Mouse (Mus musculus) left cerebral cortex, postnatal 25 days (tissue): Measurements from ENCODE around the gene Sdc3. TPM values are rescaled to one million over a fixed set of nuclear protein-coding genes. Genes with fewer than 3 reads are reported as not detected.
A peak's percentile ranks its signal among the peaks of the same experiment; 100 is the strongest.

ENCODE experiments used
- DNase-seq, 2 experiments: peaks; one replicate each; pipeline ENCODE4 v3.0.0; 2022; ENCODE audit warnings: low spot score in 2 of 2, mixed read lengths in 1 of 2
- intact Hi-C: fragments of 180-260 bp; cut with DNase I; formaldehyde crosslinking; loops from one replicate; pipeline ENCODE4 v1.15.1; 2025
- total RNA-seq, 2 experiments: library from RNA; stranded (reverse); gene quantifications; 2 replicates each; pipeline ENCODE4 v1.2.3; 2021

The Sdc3 gene
- total RNA-seq, 2 experiments from 2014 or later = 167 to 181 TPM

DNA sequence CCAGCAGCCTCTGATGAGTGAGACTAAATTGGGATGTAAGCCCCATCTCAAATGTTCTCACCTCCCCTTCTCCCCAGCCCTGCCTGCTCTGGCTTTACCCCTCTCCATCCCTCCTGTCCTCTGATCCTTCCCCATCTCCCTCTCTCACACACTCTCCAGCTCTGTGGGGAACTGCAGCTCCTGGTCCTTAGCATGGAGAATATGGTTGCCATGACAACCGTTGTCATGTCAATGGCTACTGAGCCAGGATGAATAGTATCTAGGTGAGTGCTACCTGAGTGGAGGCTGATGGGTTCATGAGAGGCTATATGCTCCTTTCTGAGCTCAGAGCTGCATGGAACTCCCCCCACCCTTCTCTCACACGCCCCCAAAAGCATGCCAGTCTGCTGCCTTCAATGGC lies 21.6 kb downstream of the Sdc3 start:
- DNase-seq = peak; percentile 65 to 76
- intact Hi-C loops = no loop called here

DNA sequence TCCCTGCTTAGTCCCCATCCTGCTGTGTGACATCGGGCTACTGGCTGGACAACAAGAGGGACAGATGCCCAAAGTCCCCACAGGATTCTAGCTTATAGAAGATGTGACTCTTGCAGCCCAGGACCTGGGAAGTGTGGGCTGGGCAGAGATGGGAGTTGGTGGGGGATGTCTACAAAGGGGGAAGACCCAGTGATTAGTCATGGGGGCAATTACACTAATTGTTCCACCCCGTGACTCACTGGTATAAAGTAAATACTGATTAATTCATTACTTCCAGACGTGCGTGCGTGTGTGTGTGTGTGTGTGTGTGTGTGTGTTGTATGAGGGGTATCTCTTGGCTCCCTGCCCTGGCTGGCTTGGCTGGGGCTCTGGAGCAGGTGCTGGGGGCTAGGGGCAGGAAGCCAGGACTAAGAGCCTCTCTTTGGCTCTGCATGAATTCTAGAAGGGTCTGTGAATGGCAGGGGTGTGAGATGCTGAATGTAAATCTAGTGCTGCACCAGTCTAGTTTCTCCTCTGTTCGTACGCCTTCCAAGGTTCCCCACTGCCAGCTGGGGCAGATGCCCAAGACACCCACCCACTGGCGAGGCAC lies 22.5 kb downstream of the Sdc3 start:
- intact Hi-C loops = no loop called here
- DNase-seq = peak in 1 of 2 experiments; percentile 52

DNA sequence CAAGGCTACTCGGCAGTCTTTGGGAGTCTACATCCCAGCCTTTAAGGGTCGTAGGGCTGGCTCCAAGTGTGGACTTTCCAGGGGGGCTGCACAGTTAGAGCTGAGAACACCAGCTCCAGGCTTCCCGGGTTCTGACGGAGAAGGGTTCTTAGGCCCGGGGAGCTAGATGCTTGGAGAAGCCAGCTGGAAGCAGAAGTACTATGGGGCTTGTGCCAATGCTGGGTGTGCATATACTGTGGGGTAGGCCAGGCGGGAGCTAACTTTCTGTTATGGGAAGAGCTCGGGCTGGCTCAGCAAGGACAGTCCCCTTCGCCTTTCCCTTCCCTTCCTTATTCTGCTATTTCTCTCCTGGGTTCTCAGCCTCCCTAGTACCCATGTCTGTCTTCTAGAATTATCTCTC lies 23.5 kb downstream of the Sdc3 start:
- DNase-seq = peak in 1 of 2 experiments; percentile 48
- intact Hi-C loops = no loop called here

DNA sequence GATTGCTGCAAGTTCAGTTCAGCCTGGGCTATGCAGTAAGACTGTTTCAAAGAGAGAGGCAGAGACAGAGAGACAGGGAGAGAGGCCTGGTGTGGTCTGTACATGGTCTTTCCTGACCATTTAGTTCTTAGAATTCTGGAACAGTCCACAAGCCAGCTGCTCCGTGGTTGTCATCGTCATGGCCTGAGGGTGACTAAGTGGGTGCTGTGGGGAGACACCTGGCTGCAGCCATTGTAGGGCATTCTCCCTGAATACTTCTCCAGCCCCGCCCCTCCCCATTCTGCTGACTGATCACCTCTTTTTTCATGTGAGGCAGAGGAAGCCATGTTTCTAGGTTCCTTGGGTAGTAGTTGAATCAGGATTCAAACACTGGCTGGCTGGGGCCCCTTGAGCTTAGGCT lies 27.5 kb downstream of the Sdc3 start:
- intact Hi-C loops = no loop called here
- no peak for DNase-seq

DNA sequence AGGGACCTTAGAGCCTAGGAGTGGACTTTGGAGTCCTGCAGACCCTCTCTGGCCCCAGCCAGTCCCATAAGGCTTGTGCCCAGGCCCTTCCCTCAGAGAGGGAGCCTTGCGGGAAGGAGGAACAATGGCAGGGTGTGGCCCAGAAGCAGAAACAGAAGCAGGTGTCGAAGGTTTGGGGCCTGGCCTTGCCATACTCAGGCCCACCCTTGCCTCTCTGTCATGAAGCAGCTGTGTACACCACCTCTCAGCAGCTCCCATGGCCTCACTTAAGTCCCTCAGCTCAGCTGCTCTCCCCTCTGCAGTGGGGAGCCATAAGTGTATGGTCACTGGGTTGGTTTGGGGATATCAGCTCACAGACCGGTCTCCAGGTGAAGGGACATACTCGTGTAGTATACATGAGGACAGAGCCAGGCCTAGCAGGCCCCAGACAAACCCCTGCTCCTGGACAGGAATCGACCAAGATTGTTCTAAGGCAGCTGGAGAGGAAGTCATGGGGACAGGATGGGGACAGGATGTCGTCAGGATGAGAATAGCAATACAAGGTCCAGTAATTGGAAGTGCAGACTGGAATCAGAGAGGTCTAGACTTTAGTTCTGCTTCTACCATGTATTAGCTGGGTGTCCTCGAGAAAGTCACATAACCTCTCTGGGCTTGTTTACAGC lies 28.4 kb downstream of the Sdc3 start:
- no peak for DNase-seq
- intact Hi-C loops = no loop called here

DNA sequence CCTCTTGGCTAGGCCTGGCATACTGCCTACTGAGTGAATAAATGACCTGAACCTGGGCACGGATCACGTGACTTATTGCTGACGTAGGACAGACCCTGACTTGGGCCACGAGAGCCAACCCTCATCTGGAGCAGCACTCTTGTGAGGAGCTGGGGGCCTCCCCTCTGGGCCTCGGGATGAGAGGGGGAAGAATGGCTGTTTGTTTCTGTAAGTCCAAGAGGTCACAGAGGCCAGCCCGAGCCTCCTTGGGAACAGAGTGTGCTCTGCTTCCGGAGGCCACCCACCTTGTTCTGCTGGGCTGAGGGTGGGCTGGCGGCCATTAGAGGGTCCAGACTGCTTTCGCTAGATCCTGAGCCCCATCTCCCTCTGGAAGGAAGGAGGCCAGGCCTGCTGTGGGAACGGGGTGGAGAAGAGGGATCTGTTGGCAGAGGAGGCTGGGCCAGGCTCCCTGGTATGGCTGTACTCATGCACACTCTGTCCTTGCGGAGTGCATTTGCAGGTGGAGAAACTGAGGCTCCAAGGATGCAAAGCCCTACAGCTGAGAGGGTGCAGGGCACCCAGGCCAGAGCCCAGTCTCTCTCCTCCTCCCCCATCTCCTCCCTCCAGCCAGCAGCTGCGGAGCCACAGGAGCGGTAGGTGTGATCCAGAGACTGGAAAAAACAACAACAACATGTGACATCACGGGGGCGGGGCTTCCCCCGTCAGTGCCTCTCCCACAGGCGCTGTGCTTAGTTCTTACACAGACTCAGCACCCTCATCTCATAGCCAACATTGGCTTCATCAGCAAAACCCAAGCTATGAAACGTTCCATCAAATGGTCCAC lies 36.7 kb downstream of the Sdc3 start:
- intact Hi-C loops = no loop called here
- peak; percentile 51 to 62 for DNase-seq

DNA sequence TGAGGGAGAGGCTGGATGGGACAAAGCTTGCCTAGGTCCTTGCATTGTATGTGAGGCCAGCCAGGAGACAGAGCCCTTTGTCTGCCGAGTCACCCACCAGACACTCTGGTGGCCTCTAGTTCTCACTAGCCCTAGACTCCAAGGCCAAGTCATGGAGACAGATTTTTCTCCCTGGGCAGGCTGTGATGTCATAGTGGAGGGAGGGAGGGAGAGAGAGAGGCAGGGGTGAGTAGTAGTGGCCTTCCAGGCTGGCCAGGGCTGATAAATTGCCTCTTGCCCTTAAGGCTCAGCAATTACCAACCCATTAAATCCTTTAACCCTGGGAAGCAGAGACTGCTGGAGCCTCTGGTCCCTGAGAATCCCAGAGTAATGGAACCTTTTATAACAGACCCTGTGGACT lies 41.8 kb downstream of the Sdc3 start:
- DNase-seq = no peak
- intact Hi-C loops = no loop called here

DNA sequence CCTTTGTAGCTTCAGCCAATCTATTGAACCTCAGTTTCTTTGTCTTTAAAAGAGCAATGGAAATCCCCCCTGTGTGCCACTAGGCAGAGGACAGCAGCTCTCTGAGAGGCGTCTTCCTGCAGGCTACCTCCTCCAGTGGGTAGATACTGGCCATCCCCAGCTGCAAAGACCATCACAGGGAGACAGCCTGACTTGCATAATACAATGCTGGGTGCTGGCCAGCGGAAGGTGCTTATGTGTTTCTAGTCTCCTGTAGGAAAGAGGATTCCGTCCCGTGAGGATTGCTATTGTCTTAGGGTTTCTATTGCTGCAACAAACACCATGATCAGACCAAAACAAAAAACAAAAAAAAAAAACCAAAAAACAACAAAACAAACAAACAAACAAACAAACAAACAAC lies 43.2 kb downstream of the Sdc3 start:
- intact Hi-C loops = no loop called here
- no peak for DNase-seq

DNA sequence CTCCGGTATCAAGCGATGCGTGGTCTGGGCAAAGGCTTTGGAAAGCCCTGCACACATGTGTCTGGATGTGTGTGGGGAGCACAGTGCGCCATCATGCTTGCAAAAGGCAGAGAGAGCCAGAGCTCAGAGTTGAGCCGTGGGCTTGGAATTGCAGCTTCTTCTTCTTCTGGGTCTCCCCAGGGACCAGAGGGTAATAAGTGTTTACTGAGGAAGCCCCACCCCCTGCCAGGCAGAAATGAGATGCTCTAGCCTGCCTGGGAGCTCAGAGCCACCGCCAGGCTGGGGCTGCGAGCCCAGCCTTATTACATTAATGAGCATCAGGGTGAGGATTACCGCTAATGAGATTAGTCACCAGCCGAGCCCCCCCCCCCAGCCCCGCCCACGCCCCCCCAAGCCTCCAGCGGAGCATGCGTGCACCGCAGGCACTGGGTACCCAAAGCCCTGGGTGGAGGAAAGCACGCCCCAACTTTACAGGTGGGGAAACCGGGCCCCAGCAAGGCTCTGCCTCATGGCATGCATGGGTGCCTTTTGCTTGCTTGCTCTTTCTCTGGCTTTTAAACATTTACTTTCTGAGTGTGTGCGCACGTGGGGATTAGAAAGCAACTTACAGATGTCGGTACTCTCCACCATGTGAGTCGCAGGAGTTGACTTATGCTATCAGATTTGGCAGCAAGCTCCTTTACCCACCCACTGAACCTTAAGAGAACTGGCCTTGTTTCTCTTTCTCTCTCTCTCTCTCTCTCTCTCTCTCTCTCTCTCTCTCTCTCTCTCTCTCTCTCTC lies 44.1 kb downstream of the Sdc3 start:
- DNase-seq = no peak
- intact Hi-C loops = no loop called here

DNA sequence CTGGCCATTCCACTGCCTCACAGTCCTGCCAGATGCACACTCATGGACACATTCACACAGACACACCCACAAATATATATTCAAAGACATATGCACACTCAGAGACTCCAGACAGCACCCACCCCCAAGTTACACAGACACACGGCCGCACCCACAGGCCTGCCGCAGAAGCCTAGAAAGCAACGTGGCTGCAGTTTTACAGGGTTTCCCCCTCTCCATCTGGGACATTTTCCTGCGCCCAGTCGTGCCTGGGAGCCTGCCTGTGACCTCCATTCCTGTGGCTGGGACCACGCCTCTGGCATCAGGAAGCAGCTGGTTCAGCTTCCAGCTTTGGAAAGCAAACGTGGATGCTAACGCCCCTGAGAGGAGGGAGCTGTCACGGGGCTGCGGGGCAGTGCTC lies 46.2 kb downstream of the Sdc3 start:
- DNase-seq = peak in 1 of 2 experiments; percentile 72
- intact Hi-C loops = no loop called here

DNA sequence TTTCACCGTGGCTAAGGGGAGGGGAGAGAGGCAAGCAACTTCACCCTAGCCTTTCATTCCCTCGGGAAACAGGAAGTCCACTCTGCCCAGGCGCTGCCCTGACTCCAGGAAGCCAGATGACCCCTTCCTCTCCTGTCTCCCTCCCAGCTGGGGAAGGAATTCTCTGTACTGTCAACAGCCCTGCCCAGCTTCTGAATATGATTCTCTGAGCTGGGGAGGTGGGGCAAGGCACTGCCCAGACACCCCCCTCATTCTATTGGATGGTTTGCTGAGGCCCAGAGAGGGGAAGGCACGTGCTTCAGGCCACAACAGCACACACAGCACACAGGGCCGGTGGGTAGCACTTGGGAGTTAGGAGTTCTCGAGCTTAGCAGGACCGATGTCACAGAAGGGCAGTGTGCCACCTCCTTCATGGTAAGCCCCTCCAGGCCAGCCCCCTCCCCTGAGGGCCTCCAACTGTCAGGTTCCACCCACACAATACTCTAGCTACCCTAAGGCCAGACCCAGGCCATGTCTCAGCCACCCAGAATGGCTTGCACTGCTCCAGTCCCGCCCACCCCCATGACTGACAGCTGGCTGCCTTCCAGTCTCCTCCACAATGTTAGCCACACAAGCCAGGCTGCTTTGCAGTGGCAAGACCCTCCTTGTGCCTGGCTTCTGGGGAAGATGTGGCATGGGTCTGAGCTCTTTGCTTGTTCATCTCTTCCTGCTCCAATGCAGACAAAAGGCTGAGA lies 48.9 kb downstream of the Sdc3 start:
- intact Hi-C loops = no loop called here
- no peak for DNase-seq

DNA sequence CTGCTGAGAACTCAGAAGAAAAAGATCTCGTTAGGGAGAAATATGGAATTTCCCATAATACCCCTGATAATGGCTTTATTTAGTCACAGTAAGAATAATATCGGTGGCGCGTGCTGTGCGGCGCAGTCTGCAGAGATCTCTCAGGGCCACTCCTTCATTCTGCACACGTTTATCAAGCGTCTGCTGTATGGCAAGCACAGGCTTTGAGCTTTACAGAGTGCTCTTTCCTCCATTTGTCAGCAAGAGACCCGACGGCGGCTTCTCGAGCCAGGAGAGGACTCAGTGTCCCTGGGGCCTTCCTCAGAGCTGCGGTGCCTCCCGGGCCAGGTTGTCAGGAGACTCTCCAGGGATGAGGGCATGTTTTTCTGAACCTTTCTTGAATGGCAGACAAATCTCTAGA lies 56.5 kb downstream of the Sdc3 start:
- no peak for DNase-seq
- intact Hi-C loops = no loop called here

DNA sequence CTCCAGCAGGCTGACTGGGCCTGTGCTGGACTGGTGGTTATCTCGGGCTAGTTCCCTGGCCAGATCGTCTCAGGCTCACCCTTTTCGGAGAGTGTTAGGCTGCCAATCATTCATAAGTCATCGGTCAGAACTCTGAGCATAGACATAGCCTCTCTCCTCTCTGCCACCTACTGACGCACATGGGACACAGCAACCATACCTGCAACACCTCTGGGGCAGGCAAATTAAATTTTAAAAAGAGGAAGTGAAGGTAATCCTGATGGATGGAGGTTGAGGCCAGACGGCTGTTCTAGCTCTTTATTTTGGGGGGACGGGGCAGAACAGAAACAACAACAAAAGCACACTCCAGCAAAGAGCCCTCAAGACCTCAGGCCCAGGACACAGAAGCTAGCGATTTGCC lies 65.3 kb downstream of the Sdc3 start:
- intact Hi-C loops = no loop called here
- DNase-seq = no peak

DNA sequence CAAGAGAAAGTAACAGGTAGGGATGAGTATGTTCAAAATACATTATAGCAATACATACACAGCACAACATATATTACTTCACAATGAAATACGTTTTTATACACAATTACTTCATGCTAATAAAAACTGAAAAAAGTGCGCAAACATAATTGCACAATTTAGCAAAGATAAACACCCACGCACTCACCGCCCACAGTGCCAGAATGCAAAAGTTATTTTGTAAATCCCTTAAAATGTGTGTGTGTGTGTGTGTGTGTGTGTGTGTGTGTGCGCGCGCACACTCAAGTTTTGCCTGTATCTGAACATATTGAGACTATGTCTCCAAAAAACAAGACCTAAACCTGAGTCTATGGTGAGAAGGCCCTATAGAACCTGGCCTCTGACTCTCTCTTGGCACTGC lies 66.5 kb downstream of the Sdc3 start:
- intact Hi-C loops = no loop called here
- no peak for DNase-seq

DNA sequence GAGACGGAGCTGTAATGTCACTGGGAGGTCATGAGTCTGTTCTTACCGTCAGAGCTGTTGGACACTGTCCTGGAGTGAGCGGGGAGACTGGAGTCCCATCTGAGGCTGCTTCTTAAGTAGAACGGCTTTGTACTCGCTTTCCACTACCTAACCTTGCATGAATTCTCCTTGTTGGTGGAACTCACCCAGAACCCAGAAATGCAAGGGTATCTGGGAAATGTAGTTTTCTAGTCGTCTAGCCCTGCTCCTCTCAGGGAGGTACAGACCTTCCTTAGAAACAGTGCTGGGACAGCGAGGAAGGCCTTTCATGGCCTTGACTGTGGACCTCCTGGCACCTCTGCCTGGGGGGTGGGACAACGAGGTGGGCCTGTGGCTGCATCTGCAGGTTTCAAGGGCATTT lies 67.1 kb downstream of the Sdc3 start:
- intact Hi-C loops = no loop called here
- no peak for DNase-seq

DNA sequence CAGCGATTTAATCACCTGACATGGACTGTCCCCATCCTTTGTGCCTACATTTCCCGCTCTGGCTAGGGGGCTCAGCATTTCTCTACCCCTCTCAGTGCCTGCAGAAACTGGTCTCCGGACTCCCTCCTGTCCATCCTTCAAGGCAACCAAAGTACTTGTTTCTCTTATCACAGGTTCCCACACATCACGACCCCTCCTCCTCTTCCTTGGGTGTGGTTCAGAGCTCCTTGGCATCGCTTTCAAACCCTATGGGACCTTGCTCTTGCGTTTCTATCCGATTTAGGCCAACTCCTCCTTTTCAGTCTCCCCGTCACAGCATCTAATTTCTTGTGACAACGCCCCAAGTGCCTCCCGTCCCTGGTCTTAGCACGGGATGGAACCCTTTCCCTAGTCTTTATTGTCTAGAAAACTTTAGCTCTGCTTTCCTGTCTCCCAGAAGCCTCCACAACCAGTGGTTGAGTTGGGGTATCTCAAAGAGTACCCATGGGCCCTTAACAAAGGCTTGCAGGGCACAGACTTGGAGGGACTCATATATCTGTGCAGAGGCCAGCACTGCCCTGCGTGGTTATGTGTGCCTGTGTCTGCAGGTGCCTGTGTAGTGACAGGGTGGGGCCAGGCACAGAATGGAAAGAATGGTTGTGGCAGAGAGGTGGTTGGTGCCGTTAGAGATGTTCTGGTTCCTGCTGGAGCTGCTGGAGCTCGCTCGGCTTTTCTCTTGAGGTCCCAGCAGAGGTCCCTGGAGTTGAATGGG lies 68.7 kb downstream of the Sdc3 start:
- DNase-seq = no peak
- intact Hi-C loops = no loop called here

DNA sequence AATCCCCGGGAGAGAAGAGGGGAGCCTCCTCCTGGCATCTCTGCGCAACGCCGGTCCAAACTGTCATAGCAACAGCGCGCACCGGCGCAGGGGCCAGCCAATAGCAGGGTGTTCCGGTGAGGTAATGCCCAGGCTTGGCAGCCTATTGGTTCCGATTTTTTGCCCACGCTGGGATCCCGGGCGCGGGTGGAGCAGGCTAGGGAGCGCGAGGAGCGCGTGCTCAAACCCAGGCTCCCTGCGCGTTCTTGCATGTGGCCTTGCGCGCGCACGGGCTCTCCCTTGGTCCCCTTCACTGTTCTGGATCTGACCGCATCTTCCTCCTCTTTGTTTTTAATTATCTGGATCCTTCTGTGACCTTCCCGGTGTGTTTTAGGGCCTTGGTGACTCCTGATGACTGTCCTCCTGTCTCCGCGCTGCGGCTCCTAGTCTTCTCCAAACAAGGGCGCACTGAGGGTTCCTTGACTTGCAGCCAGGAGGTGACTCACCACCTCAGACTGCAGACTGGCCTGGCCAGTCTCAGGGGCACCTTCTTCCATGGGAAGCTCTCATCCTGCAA lies 69.4 kb downstream of the Sdc3 start:
- intact Hi-C loops = no loop called here
- DNase-seq = peak; percentile 97 to 99

DNA sequence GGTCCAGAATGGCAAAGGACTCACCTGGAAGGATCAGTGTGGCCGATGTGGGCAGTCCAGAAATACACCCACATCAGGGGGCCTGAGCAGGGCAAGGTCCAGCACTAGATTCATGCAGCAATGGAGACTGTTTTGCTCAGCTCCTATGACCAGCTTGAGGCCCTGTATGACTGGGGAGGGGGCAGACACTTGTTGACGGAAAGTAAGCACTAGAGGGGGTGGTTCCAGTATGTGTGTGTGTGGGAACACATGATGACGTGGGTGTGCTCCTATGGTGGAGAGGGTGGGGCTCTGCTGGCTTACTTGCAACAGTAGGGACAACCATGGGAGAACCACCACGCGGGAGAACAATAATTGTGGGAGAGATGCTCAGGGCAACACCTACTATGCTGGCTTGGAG lies 70.2 kb downstream of the Sdc3 start:
- peak in 1 of 2 experiments; percentile 33 for DNase-seq
- intact Hi-C loops = no loop called here

DNA sequence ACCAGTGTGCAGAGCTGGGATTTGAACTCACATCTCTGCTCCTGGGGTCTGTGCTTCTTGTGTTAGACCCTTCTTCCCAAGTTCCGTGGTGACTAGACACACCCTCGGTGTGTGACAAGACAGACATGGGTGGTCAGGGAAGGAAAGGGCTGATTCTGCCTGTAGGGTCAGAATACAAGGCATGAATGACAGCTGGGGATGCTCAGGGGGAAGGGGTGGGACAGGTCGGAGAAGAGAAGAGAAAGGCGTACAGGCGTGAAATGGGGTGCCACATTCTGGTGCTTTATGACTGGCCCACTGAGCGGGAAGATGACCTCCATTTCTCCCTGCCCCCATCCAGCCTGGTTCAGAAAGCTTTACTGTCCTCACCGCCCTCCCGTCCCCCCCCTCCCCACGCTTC lies 73.1 kb downstream of the Sdc3 start:
- DNase-seq = peak in 1 of 2 experiments; percentile 21
- intact Hi-C loops = no loop called here
